Mouse (Mus musculus): ENCODE results near the gene Tspan18. TPM values are rescaled to one million over a fixed set of nuclear protein-coding genes. Genes with fewer than 3 reads are reported as not detected.

Tspan18 gene
- polyA plus RNA-seq, 1 experiment = 0.06 TPM

DNA sequence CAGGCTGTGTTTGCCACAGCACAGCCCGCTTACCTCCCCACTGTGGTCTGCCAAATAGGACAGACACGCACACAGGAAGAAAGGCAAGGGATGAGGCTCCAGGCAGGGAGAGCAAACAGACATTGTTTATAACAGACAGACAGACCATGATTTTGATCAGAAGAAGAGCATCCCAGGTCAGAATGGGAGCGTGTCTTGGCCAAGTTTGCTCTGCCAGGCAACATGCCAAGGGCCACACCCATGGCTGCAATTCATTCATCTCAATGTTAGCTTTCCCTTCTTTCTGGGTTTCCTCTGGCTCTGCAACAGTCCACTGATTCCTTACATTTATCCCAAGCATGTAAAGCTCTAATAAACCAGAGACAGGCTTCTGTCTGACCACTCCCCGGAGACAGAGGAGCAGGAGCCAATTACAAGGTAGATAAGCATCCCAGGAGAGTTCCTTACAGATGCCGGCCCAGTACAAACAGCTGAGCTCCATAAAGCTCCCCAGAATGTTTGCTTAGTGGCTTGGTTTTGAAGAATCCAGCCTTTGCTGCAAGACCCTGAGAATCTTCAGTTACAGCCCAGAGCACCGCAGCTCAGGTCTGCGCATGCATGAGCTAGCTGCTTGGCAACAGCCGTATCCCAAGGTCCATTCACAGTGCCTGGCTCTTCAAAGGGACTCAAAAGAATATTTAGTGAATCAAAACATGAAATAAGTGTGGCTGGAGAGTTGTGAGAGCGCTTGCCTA is 5.2 kb upstream of the Tspan18 start:
- Histone ChIP-seq H3K4me3 (ENCODE audit: insufficient read depth, poor library complexity, severe bottlenecking) (no peak overlapping the region), H3K79me3 (ENCODE audit: low read depth) (no peaks in the 10 kb centered on the region), H3K27me3 (ENCODE audit: control insufficient read depth, insufficient read depth, insufficient read length) (peaks cover 9% of the 10 kb centered on the region), H3K36me3 (ENCODE audit: control insufficient read depth, insufficient read depth) (no peaks in the 10 kb centered on the region), H3K79me2 (ENCODE audit: control insufficient read depth, insufficient read depth) (no peaks in the 10 kb centered on the region), H3ac (ENCODE audit: control insufficient read depth, insufficient read length, low read depth) (no peak overlapping the region)
- TF ChIP-seq MYOD1 (IDR thresholded peaks at IDR 0.05; ENCODE audit: control insufficient read depth, insufficient read length, low read depth) (no peak), USF1 (IDR thresholded peaks at IDR 0.05; ENCODE audit: low read depth) (no peak), MYOG (IDR thresholded peaks at IDR 0.05; ENCODE audit: control insufficient read depth, extremely low read depth, insufficient read length) (no peak), MAX (IDR thresholded peaks at IDR 0.05) (no peak), FOSL1 (IDR thresholded peaks at IDR 0.05; ENCODE audit: insufficient read depth, low read length, poor library complexity, severe bottlenecking) (no peak), CTCF (IDR thresholded peaks at IDR 0.05; ENCODE audit: control insufficient read depth, insufficient read depth, insufficient read length) (no peak), CEBPB (IDR thresholded peaks at IDR 0.05; ENCODE audit: low read depth) (no peak)

DNA sequence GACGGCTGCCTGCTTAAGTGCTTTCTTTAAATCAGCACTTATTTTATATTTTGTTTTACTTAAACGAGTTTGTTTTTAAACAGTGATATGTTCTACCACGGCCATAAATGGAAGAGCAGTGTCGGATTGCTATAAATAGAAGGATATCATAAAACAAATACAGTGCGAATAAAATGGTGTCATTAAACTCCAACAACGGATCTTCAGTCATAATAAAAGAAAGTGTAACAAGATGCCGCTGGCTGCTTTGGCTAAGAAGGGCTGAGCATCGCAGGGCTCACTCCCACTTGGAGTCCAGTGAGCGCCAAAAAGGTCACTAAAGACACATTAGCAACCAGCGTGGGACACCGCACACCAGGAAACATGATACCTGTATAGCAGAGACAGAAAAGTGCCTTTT is 1.7 kb upstream of the Tspan18 start:
- no peaks in the 10 kb centered on the region for H3K79me3 ChIP-seq (ENCODE audit: low read depth)
- TF ChIP-seq USF1 (IDR thresholded peaks at IDR 0.05; ENCODE audit: low read depth) = no peak
- TF ChIP-seq MYOD1 (IDR thresholded peaks at IDR 0.05; ENCODE audit: control insufficient read depth, insufficient read length, low read depth) = no peak
- TF ChIP-seq MAX (IDR thresholded peaks at IDR 0.05) = no peak
- H3K4me3 ChIP-seq (ENCODE audit: insufficient read depth, poor library complexity, severe bottlenecking) = no peak overlapping the region
- H3K27me3 ChIP-seq (ENCODE audit: control insufficient read depth, insufficient read depth, insufficient read length) = peaks cover 24% of the 10 kb centered on the region
- H3ac ChIP-seq (ENCODE audit: control insufficient read depth, insufficient read length, low read depth) = no peak overlapping the region
- no peaks in the 10 kb centered on the region for H3K79me2 ChIP-seq (ENCODE audit: control insufficient read depth, insufficient read depth)
- no peaks in the 10 kb centered on the region for H3K36me3 ChIP-seq (ENCODE audit: control insufficient read depth, insufficient read depth)

DNA sequence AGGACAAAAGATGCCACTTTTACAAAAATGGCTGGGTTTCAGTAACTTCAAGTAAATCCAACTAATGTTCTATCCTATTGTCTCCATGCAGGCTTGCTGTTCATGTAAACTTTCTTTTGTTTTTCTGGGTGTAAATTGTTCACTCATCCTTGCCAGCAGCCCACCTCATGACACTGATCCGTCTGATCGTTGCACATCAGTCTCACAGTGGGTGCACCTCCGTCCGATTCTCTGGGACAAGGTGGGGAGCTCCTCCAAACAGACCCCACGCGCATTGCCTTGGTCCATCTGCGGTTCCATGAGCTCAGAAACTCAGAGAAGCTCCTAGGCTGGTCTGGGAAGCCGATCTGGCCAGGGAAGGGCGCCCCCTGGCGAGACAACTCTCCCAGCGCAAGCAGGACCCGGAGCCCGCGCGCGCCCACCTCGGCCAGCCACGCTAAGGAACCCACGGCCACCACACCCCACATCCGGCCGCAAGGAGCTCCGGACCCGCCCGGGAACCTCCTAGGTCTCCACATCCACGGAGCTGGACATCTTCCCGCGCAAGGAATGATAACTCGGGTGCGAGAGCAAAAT is 976 bp downstream of the Tspan18 start:
- Histone ChIP-seq H3ac (ENCODE audit: control insufficient read depth, insufficient read length, low read depth) (peak overlapping the region; percentile 36), H3K27me3 (ENCODE audit: control insufficient read depth, insufficient read depth, insufficient read length) (peaks cover 38% of the 10 kb centered on the region), H3K36me3 (ENCODE audit: control insufficient read depth, insufficient read depth) (no peaks in the 10 kb centered on the region), H3K79me3 (ENCODE audit: low read depth) (no peaks in the 10 kb centered on the region), H3K4me3 (ENCODE audit: insufficient read depth, poor library complexity, severe bottlenecking) (no peak overlapping the region), H3K79me2 (ENCODE audit: control insufficient read depth, insufficient read depth) (no peaks in the 10 kb centered on the region)
- TF ChIP-seq CTCF (IDR thresholded peaks at IDR 0.05; ENCODE audit: control insufficient read depth, insufficient read depth, insufficient read length) = peak; percentile 89
- no peak for TF ChIP-seq USF1 (IDR thresholded peaks at IDR 0.05; ENCODE audit: low read depth)

DNA sequence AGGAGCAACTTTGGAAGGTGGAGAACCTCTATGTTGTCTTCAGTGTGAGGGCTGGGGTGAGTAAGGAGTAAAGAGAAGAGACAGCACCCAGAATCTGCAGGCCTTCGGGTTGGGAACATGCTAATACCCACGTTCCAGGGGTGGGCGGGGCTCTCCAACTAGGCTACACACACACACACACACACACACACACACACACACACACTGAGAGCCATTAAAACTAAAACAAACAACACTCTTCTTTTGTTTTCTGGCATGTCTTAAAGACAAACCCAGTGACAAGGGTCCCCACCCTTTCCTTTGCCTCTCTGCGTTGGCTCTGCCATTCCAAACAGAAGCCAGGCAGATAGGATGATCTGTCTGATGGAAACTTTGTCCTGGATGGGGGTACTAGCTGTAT is 2.0 kb downstream of the Tspan18 start:
- Histone ChIP-seq H3K27me3 (ENCODE audit: control insufficient read depth, insufficient read depth, insufficient read length) (peaks cover 45% of the 10 kb centered on the region), H3ac (ENCODE audit: control insufficient read depth, insufficient read length, low read depth) (no peak overlapping the region), H3K4me3 (ENCODE audit: insufficient read depth, poor library complexity, severe bottlenecking) (no peak overlapping the region), H3K79me2 (ENCODE audit: control insufficient read depth, insufficient read depth) (no peaks in the 10 kb centered on the region), H3K79me3 (ENCODE audit: low read depth) (no peaks in the 10 kb centered on the region), H3K36me3 (ENCODE audit: control insufficient read depth, insufficient read depth) (no peaks in the 10 kb centered on the region)
- TF ChIP-seq CEBPB (IDR thresholded peaks at IDR 0.05; ENCODE audit: low read depth) (no peak), CTCF (IDR thresholded peaks at IDR 0.05; ENCODE audit: control insufficient read depth, insufficient read depth, insufficient read length) (no peak), USF1 (IDR thresholded peaks at IDR 0.05; ENCODE audit: low read depth) (no peak), MAX (IDR thresholded peaks at IDR 0.05) (no peak), FOSL1 (IDR thresholded peaks at IDR 0.05; ENCODE audit: insufficient read depth, low read length, poor library complexity, severe bottlenecking) (no peak), MYOD1 (IDR thresholded peaks at IDR 0.05; ENCODE audit: control insufficient read depth, insufficient read length, low read depth) (no peak), MYOG (IDR thresholded peaks at IDR 0.05; ENCODE audit: control insufficient read depth, extremely low read depth, insufficient read length) (no peak)

DNA sequence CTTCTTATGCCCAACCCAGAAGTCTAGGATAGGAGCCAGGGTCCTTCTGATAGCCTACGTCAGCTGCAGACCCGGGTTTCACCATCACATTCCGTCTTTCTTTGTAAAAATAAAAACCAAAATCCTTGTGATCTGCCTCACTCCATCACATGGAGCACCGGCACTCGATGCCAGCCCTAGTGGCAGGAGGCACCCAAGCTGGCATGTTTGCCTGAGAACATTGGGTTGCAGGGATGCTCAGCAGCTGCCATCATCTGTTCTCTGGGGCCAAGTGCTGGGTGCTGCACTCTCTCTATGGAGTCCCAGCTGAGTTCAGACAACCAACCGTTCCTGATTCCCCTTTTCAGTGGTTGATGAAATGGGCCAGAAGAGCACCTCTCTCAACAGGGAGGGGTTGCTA is 3.2 kb downstream of the Tspan18 start:
- H3K79me3 ChIP-seq (ENCODE audit: low read depth) = no peaks in the 10 kb centered on the region
- no peaks in the 10 kb centered on the region for H3K36me3 ChIP-seq (ENCODE audit: control insufficient read depth, insufficient read depth)
- no peak for TF ChIP-seq CTCF (IDR thresholded peaks at IDR 0.05; ENCODE audit: control insufficient read depth, insufficient read depth, insufficient read length)
- TF ChIP-seq MYOD1 (IDR thresholded peaks at IDR 0.05; ENCODE audit: control insufficient read depth, insufficient read length, low read depth) = no peak
- TF ChIP-seq FOSL1 (IDR thresholded peaks at IDR 0.05; ENCODE audit: insufficient read depth, low read length, poor library complexity, severe bottlenecking) = no peak
- TF ChIP-seq CEBPB (IDR thresholded peaks at IDR 0.05; ENCODE audit: low read depth) = no peak
- TF ChIP-seq MYOG (IDR thresholded peaks at IDR 0.05; ENCODE audit: control insufficient read depth, extremely low read depth, insufficient read length) = no peak
- TF ChIP-seq USF1 (IDR thresholded peaks at IDR 0.05; ENCODE audit: low read depth) = no peak
- TF ChIP-seq MAX (IDR thresholded peaks at IDR 0.05) = no peak
- H3ac ChIP-seq (ENCODE audit: control insufficient read depth, insufficient read length, low read depth) = no peak overlapping the region
- no peak overlapping the region for H3K4me3 ChIP-seq (ENCODE audit: insufficient read depth, poor library complexity, severe bottlenecking)
- H3K27me3 ChIP-seq (ENCODE audit: control insufficient read depth, insufficient read depth, insufficient read length) = peaks cover 50% of the 10 kb centered on the region
- H3K79me2 ChIP-seq (ENCODE audit: control insufficient read depth, insufficient read depth) = no peaks in the 10 kb centered on the region

DNA sequence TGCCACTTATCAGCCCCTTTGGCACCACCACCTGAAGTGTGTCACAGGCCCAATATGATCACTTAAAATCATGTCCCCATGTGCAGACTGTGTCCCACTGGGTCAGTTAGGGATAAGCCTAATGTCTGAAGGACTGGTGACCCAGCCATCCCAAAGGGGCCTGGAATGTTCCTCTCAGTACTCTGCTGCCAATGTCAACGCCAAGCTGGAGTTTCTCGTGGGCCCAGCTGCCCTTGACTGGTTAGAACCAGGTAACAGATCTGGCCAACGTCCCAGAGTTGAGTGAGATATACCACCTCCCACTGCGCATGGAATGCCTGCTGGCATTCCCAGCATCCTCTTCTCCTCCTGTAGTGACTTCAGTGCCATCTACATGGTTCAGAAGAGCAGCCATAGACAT is 5.2 kb downstream of the Tspan18 start:
- H3K27me3 ChIP-seq (ENCODE audit: control insufficient read depth, insufficient read depth, insufficient read length) = peaks cover 65% of the 10 kb centered on the region
- no peaks in the 10 kb centered on the region for H3K79me3 ChIP-seq (ENCODE audit: low read depth)
- no peaks in the 10 kb centered on the region for H3K36me3 ChIP-seq (ENCODE audit: control insufficient read depth, insufficient read depth)

More for the DNA sequence above, 5.2 kb downstream of the Tspan18 start:
- no peak overlapping the region for H3ac ChIP-seq (ENCODE audit: control insufficient read depth, insufficient read length, low read depth)
- TF ChIP-seq CTCF (IDR thresholded peaks at IDR 0.05; ENCODE audit: control insufficient read depth, insufficient read depth, insufficient read length) = no peak
- TF ChIP-seq FOSL1 (IDR thresholded peaks at IDR 0.05; ENCODE audit: insufficient read depth, low read length, poor library complexity, severe bottlenecking) = no peak
- TF ChIP-seq USF1 (IDR thresholded peaks at IDR 0.05; ENCODE audit: low read depth) = no peak
- no peak for TF ChIP-seq MYOD1 (IDR thresholded peaks at IDR 0.05; ENCODE audit: control insufficient read depth, insufficient read length, low read depth)
- no peak for TF ChIP-seq MAX (IDR thresholded peaks at IDR 0.05)
- no peak for TF ChIP-seq CEBPB (IDR thresholded peaks at IDR 0.05; ENCODE audit: low read depth)
- no peak for TF ChIP-seq MYOG (IDR thresholded peaks at IDR 0.05; ENCODE audit: control insufficient read depth, extremely low read depth, insufficient read length)
- H3K4me3 ChIP-seq (ENCODE audit: insufficient read depth, poor library complexity, severe bottlenecking) = no peak overlapping the region
- no peaks in the 10 kb centered on the region for H3K79me2 ChIP-seq (ENCODE audit: control insufficient read depth, insufficient read depth)

Data from C2C12 (cell line).